Mouse (Mus musculus): ENCODE data around the gene Dnali1.

Gene Dnali1

GRCm38 (mm10) chr4:125065517-125066307, at the start of gene Dnali1:
Gene Dnali1, minus strand, starts transcription at chr4:125065703.
- DNase-seq (ENCODE audit: low spot score), result peak; percentile 83

GRCm38 (mm10) chr4:125115081-125115480, 49.6 kb upstream of the Dnali1 start:
- no peak for DNase-seq (ENCODE audit: low spot score)

- peak; percentile 90 for DNase-seq (ENCODE audit: low spot score)
Measured at GRCm38 (mm10) chr4:125114638-125115037, 49.1 kb upstream of the Dnali1 start.

- no peak for DNase-seq (ENCODE audit: low spot score)
Measured at GRCm38 (mm10) chr4:125105354-125105753, 39.9 kb upstream of the Dnali1 start.

GRCm38 (mm10) chr4:125101334-125101733, 35.8 kb upstream of the Dnali1 start:
- no peak for DNase-seq (ENCODE audit: low spot score)

- DNase-seq (ENCODE audit: low spot score), result peak; percentile 89
Measured at GRCm38 (mm10) chr4:125099458-125099857, 34.0 kb upstream of the Dnali1 start.

- DNase-seq (ENCODE audit: low spot score), result no peak
Measured at GRCm38 (mm10) chr4:125097412-125097811, 31.9 kb upstream of the Dnali1 start.

GRCm38 (mm10) chr4:125096066-125096465, 30.6 kb upstream of the Dnali1 start:
- DNase-seq (ENCODE audit: low spot score), result no peak

GRCm38 (mm10) chr4:125093031-125093430, 27.5 kb upstream of the Dnali1 start:
- DNase-seq (ENCODE audit: low spot score), result no peak

GRCm38 (mm10) chr4:125085346-125085841, 19.9 kb upstream of the Dnali1 start:
- peak; percentile 78 for DNase-seq (ENCODE audit: low spot score)

- peak; percentile 90 for DNase-seq (ENCODE audit: low spot score)
Measured at GRCm38 (mm10) chr4:125084403-125085345, 19.2 kb upstream of the Dnali1 start, which contains the start of gene Meaf6. Gene Meaf6, plus strand, starts transcription at chr4:125085134.

- no peak for DNase-seq (ENCODE audit: low spot score)
Measured at GRCm38 (mm10) chr4:125078698-125079097, 13.2 kb upstream of the Dnali1 start.

- DNase-seq (ENCODE audit: low spot score), result no peak
Measured at GRCm38 (mm10) chr4:125077700-125078099, 12.2 kb upstream of the Dnali1 start.

- peak; percentile 96 for DNase-seq (ENCODE audit: low spot score)
Measured at GRCm38 (mm10) chr4:125066490-125067370, 1.2 kb upstream of the Dnali1 start, which contains the start of gene Snip1. Gene Snip1, plus strand, starts transcription at chr4:125066672.

GRCm38 (mm10) chr4:125063829-125064228, 1.7 kb downstream of the Dnali1 start:
- no peak for DNase-seq (ENCODE audit: low spot score)

- peak; percentile 93 for DNase-seq (ENCODE audit: low spot score)
Measured at GRCm38 (mm10) chr4:125059025-125059424, 6.5 kb downstream of the Dnali1 start.

GRCm38 (mm10) chr4:125058033-125058432, 7.5 kb downstream of the Dnali1 start:
- DNase-seq (ENCODE audit: low spot score), result no peak

- DNase-seq (ENCODE audit: low spot score), result no peak
Measured at GRCm38 (mm10) chr4:125057273-125057672, 8.2 kb downstream of the Dnali1 start.

GRCm38 (mm10) chr4:125056476-125056875, 9.0 kb downstream of the Dnali1 start:
- no peak for DNase-seq (ENCODE audit: low spot score)

GRCm38 (mm10) chr4:125055385-125055784, 10.1 kb downstream of the Dnali1 start:
- DNase-seq (ENCODE audit: low spot score), result no peak

GRCm38 (mm10) chr4:125044454-125044853, 21.0 kb downstream of the Dnali1 start:
- DNase-seq (ENCODE audit: low spot score), result no peak
